Mouse (Mus musculus): ENCODE measurements at regions not wholly inside any gene's neighbourhood (a gene's known extent, or its start where the extent isn't known, plus 50 kb on each side); places are given as distances from the start of the nearest gene placed in this dataset.

DNA sequence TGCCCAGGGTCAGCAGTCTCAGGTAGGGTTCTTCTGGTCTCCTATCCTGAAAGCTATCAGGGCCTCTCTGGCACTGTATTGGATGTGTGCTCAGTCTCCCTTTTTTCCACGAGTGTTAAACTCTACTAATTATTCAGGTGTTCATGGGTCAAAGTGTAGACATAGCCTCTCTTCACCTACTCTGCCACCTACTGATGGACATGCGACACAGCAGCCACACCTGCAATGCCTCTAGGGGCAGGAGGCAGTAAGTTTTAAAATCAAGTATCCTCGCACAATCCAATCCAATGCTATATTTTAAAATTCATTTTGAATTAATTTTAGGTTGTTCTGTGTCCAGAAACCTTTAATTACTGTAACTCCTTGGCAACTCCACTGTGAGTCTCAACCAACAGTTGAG is 145.6 kb downstream of the Ptbp2 start:
- no peak for TF ChIP-seq POLR2A (IDR thresholded peaks at IDR 0.05; ENCODE audit: low read depth, low read length)
- peak; percentile 60 for TF ChIP-seq CTCF (conservative IDR thresholded peaks at IDR 0.05; ENCODE audit: insufficient read depth, insufficient read length, low read depth, low read length)

Data from kidney, adult 2 months (tissue).